Mouse (Mus musculus) liver, embryonic 11.5 days (tissue): ENCODE results near the gene Nppb. TPM values are rescaled to one million over a fixed set of nuclear protein-coding genes. Genes with fewer than 3 reads are reported as not detected.

Experiments used
- ATAC-seq: fragments of 200-750 bp; cut with Nextera tagmentation; replicated peaks from 2 replicates; pipeline ENCODE4 v1.8.0; 2017; ENCODE audit warnings: moderate number of reproducible peaks, mild to moderate bottlenecking, moderate TSS enrichment, moderate library complexity; ENCODE audit not compliant: low FRiP score
- DNase-seq: peaks from one replicate; pipeline ENCODE4 v3.0.0-alpha.2; 2017; ENCODE audit warnings: low spot score
- H3K27ac ChIP-seq: fragments of 300-500 bp; sonication (generic); 2 replicates; pipeline ENCODE4 v1.5.1; 2014; ENCODE audit warnings: mild to moderate bottlenecking, low read depth, low read length, control low read depth
- H3K27me3 ChIP-seq: fragments of 300-500 bp; sonication (generic); replicated peaks from 2 replicates; pipeline ENCODE4 v1.6.1; 2014; ENCODE audit warnings: low read length, mixed read lengths; ENCODE audit not compliant: control insufficient read depth, insufficient read depth
- H3K36me3 ChIP-seq: fragments of 300-500 bp; sonication (generic); 2 replicates; pipeline ENCODE4 v1.6.1; 2014; ENCODE audit warnings: mild to moderate bottlenecking, low read length, moderate library complexity, mixed read lengths; ENCODE audit not compliant: control insufficient read depth, insufficient read depth
- H3K4me1 ChIP-seq: fragments of 300-500 bp; sonication (generic); replicated peaks from 2 replicates; pipeline ENCODE4 v1.6.1; 2014; ENCODE audit warnings: low read length, mixed read lengths; ENCODE audit not compliant: control insufficient read depth, insufficient read depth
- H3K4me2 ChIP-seq: fragments of 300-500 bp; sonication (generic); 2 replicates; pipeline ENCODE4 v1.6.1; 2014; ENCODE audit warnings: mild to moderate bottlenecking, control low read depth, moderate library complexity
- H3K4me3 ChIP-seq: fragments of 300-500 bp; sonication (generic); 2 replicates; pipeline ENCODE4 v1.5.1; 2014; ENCODE audit warnings: low read depth, low read length, control low read depth
- H3K9ac ChIP-seq: fragments of 300-500 bp; sonication (generic); 2 replicates; pipeline ENCODE4 v1.6.1; 2014; ENCODE audit warnings: low read depth, low read length, control low read depth
- H3K9me3 ChIP-seq: fragments of 300-500 bp; sonication (generic); 2 replicates; pipeline ENCODE4 v1.6.1; 2016; ENCODE audit warnings: low read length, inconsistent platforms, mixed read lengths; ENCODE audit not compliant: control insufficient read depth
- WGBS: fragments of 180-500 bp; shearing (Covaris S2); extraction: QIAGEN DNeasy Blood & Tissue Kit; methylation state at CpG from one replicate; pipeline ENCODE4 v1.1.7; 2014; 5-methylcytosine and 5-hydroxymethylcytosine counted together
- polyA plus RNA-seq: library from polyadenylated mRNA; unstranded; fragments of >200 nt; fragmentation: Nextera tagmentation; extraction: Ambion mirVana; gene quantifications from 2 replicates; pipeline ENCODE4 v1.2.1, GENCODE M21; 2014

Nppb gene
- polyA plus RNA-seq, 1 experiment from 2014 or later: 1.1 TPM

DNA sequence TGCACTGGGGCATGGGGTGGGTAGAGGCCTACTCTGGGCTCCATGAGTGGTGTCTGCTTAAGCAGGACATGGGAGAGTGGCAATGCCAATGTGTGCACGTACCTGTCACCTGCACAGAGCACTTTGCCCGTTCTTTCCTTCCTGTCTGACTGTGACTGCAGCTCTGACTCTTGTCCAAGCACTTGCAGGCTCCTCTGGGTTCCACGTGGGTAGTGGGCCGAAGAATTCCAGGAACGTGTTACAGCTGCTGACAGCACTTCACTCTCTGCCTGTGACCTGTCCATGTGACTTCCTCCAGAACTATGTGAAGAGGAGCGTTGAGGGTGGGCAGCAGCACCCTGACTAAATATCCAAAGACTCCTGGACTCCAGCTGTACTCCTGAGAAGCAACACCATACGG, 19.9 kb upstream of the Nppb start:
- no peak overlapping the region for H3K4me3 ChIP-seq
- H3K4me2 ChIP-seq: no peak overlapping the region
- H3K27me3 ChIP-seq: no peaks in the 10 kb centered on the region
- 0 out of 2 replicates have a peak, but pooled peaks cover 3% of the 10 kb centered on the region for H3K4me1 ChIP-seq
- H3K9ac ChIP-seq: no peak overlapping the region
- no peaks in the 10 kb centered on the region for H3K36me3 ChIP-seq
- DNase-seq: no peak
- H3K27ac ChIP-seq: no peak overlapping the region
- no peaks in the 10 kb centered on the region for H3K9me3 ChIP-seq
- 69% methylated on average over 7 of the region's 7 CpGs for WGBS
- no peak for ATAC-seq

DNA sequence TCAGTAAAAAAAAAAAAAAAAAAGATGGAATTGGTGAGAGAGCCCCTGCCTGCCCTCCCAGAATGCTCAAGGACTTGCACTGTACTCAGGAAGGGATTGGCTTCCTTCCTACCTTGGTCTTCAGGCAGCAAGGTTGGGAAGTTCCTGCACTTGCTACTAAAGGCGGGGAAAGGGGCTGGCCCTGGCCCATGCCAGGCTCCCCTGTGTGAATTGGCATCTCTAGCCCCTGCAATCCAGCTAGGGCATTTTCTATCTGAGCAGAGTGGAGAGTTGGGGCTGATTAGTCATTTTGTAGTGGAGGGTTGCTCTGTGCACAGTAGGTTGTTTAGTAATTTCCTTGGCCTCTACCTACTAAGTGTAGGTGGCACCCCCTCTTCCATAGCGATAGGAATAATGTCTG, 16.8 kb upstream of the Nppb start:
- H3K4me1 ChIP-seq: 0 out of 2 replicates have a peak, but pooled peaks cover 3% of the 10 kb centered on the region
- WGBS: 70% methylated on average over 2 of the region's 2 CpGs
- ATAC-seq: 0 out of 2 replicates have a peak, but pooled peaks have one; percentile 13
- DNase-seq: no peak
- no peaks in the 10 kb centered on the region for H3K9me3 ChIP-seq
- H3K36me3 ChIP-seq: no peaks in the 10 kb centered on the region
- no peak overlapping the region for H3K4me3 ChIP-seq
- H3K27me3 ChIP-seq: no peaks in the 10 kb centered on the region
- H3K9ac ChIP-seq: no peak overlapping the region
- H3K27ac ChIP-seq: no peak overlapping the region
- no peak overlapping the region for H3K4me2 ChIP-seq

DNA sequence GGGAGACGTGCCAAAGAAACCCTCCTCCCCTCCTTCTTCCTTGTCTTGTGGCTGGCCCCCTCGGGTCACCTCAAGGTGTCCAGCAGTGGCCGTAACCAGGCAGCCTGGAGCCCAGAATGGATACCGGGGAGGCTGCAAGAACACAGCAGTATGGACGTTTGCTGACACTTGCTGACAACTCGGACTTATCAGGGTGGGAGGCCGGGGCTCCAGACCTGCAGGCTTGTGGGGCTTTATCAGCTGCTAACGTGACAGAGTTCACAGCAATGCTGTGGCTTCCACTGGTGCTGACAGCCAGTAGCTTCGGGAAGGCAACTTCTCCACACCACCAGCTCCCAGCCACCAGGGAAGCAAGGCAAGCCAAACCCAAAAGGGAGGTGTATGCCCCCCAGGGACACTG, 16.3 kb upstream of the Nppb start:
- Histone ChIP-seq H3K36me3 (no peaks in the 10 kb centered on the region), H3K4me3 (no peak overlapping the region), H3K9ac (no peak overlapping the region), H3K4me2 (peak overlapping the region; percentile 20; the same call in 1 of the 2 replicates), H3K27ac (no peak overlapping the region), H3K4me1 (0 out of 2 replicates have a peak, but pooled peaks cover 3% of the 10 kb centered on the region), H3K9me3 (no peaks in the 10 kb centered on the region), H3K27me3 (no peaks in the 10 kb centered on the region)
- DNase-seq: no peak
- 16% methylated on average over 9 of the region's 9 CpGs for WGBS
- ATAC-seq: peak; percentile 68

DNA sequence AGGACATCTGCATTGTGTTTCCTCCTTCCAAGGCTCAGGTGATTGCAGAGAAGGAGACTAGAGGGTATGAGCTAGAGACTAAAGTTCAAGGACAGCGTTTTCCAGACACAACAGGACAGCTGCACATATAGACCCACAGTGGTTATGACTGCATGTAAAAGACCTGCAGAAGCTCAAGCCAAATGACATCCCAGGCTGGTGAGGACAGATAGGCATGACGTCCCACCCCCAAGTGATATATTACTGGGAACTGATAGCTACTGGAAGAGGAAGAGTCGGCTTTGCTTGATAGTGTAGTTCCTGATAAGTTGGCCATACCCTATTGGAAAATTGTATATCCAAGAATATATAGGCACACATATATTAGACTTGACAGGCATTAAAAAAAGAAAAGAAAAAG, 9.4 kb upstream of the Nppb start:
- WGBS: 43% methylated on average over 3 of the region's 3 CpGs
- H3K9ac ChIP-seq: no peak overlapping the region
- peaks cover 3% of the 10 kb centered on the region; the same call in 1 of the 2 replicates for H3K4me1 ChIP-seq
- no peaks in the 10 kb centered on the region for H3K9me3 ChIP-seq
- H3K4me3 ChIP-seq: no peak overlapping the region
- no peak overlapping the region for H3K4me2 ChIP-seq
- no peak for DNase-seq
- H3K36me3 ChIP-seq: no peaks in the 10 kb centered on the region
- H3K27me3 ChIP-seq: no peaks in the 10 kb centered on the region
- H3K27ac ChIP-seq: no peak overlapping the region
- ATAC-seq: peak; percentile 84

DNA sequence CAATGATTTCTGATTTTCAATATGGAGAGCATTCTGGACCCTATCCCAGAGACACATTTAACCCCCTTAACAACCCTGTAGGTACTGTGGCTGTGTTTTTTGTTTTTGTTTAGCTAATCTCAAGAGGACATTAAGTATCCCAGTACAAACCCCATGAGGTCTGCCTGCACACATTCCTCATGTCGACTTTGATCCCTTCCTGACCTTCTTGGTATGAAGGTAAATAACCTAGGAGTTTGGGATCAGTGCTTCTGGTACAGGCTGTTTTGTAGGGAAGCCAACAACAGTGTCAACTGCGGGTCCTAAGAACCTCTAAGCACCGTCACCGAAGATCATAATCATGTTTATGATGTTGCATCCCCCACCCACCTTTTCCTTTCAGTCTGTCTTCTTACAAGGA, 7.9 kb upstream of the Nppb start:
- peaks cover 3% of the 10 kb centered on the region; the same call in 1 of the 2 replicates for H3K4me1 ChIP-seq
- ATAC-seq (no peak), DNase-seq (no peak)
- H3K4me2 ChIP-seq: no peak overlapping the region
- no peaks in the 10 kb centered on the region for H3K9me3 ChIP-seq
- no peaks in the 10 kb centered on the region for H3K27me3 ChIP-seq
- WGBS: 69% methylated on average over 4 of the region's 4 CpGs
- no peaks in the 10 kb centered on the region for H3K36me3 ChIP-seq
- H3K9ac ChIP-seq: no peak overlapping the region
- no peak overlapping the region for H3K4me3 ChIP-seq
- H3K27ac ChIP-seq: no peak overlapping the region

DNA sequence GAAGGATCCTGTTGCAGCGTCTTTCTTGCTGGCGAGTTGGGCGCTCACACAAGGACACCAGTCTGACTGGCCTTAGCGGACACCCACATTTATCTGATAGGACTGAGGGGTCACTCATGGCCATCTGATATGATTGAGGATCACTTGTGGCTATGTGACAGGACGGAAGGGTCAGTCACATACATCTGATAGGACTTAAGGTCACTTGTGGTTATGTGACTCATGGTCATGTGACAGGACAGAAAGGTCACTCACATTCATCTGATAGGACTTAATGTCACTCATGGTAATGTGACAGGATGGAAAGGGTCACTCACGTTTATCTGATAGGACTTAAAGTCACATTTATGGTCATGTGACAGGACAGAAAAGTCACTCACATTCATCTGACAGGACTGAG, 7.2 kb upstream of the Nppb start:
- Histone ChIP-seq H3K4me1 (peaks cover 3% of the 10 kb centered on the region; the same call in 1 of the 2 replicates), H3K9ac (no peak overlapping the region), H3K4me3 (no peak overlapping the region), H3K36me3 (no peaks in the 10 kb centered on the region), H3K27me3 (no peaks in the 10 kb centered on the region), H3K4me2 (no peak overlapping the region), H3K27ac (no peak overlapping the region), H3K9me3 (no peaks in the 10 kb centered on the region)
- DNase-seq (no peak), ATAC-seq (no peak)
- 85% methylated on average over 6 of the region's 6 CpGs for WGBS

DNA sequence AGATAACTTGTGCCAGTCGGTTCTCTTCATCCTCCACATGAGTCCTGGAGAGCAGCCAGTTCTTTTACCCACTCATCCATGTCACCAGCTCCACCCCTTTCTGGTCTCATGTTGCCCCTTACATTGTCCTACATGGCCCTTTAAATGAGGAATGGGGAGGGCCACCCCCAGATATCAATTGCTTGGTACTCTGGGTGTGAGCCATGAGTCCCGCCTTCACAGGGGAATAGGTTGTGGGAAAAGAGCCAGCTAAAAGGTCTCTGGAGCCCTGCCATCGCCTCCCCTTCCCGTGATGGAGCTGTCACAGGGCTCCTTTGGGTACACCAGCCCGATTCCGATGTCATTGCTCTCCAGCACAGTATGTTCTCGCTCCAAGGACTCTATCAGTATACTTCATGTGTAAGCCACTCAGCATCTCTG, 6.1 kb upstream of the Nppb start:
- Histone ChIP-seq H3K4me2 (no peak overlapping the region), H3K27me3 (no peaks in the 10 kb centered on the region), H3K27ac (no peak overlapping the region), H3K4me3 (no peak overlapping the region), H3K4me1 (peaks cover 3% of the 10 kb centered on the region; the same call in 1 of the 2 replicates), H3K36me3 (no peaks in the 10 kb centered on the region), H3K9me3 (no peaks in the 10 kb centered on the region), H3K9ac (no peak overlapping the region)
- ATAC-seq (no peak), DNase-seq (no peak)
- 82% methylated on average over 7 of the region's 7 CpGs for WGBS

DNA sequence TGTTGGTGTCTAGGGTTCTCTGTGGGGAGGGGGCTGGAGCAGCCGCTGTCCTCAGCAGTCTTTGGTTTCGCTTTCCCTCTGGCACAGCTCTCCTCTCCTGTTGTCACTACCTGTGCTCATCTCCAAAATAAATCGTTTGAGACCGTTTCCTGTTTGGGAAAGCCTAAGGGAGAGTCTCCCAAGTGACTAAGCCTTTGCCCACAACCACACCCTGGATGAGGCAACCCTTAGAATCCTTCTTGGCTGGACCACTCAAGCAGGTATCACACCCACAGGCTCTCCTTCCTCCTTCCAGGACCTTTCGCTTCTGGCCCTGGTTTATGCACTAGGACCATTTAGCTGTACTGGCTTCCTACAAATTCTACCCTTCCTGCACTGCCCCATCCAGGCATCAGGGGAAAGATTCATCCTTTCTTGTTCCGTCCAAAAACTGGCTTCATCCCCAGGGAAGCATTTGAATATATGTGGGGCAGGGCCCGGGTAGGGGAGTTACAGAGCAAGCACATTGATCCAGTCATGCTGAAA, 8.0 kb downstream of the Nppb start:
- no peak overlapping the region for H3K27ac ChIP-seq
- no peak overlapping the region for H3K4me2 ChIP-seq
- no peak overlapping the region for H3K4me3 ChIP-seq
- no peak overlapping the region for H3K9ac ChIP-seq
- DNase-seq (no peak), ATAC-seq (no peak)
- no peaks in the 10 kb centered on the region for H3K27me3 ChIP-seq
- no peaks in the 10 kb centered on the region for H3K4me1 ChIP-seq
- no peaks in the 10 kb centered on the region for H3K9me3 ChIP-seq
- no peaks in the 10 kb centered on the region for H3K36me3 ChIP-seq
- 52% methylated on average over 7 of the region's 7 CpGs for WGBS

DNA sequence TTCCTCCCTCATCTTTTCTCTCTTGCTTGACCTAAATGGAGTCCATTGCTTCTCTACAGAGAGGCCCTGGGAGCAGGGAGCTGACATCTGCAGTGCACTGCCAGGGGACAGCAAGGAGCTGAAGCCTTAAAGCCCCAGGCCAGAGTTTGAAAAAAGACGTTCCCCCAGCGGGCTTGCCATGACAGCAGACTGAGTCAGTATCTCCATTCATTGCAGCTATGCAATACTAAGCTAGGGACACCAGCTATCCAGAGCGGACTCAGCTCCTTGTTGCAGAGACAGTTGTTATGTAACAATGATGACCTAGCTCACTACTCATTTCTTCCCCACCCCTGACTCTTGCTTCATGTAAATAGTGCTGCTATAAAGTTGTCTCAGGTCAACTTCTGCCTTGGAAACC, 9.7 kb downstream of the Nppb start:
- no peak overlapping the region for H3K4me3 ChIP-seq
- no peaks in the 10 kb centered on the region for H3K36me3 ChIP-seq
- 79% methylated on average over 3 of the region's 3 CpGs for WGBS

More for the DNA sequence above, 9.7 kb downstream of the Nppb start:
- DNase-seq (no peak), ATAC-seq (no peak)
- no peak overlapping the region for H3K4me2 ChIP-seq
- no peaks in the 10 kb centered on the region for H3K9me3 ChIP-seq
- no peaks in the 10 kb centered on the region for H3K4me1 ChIP-seq
- H3K9ac ChIP-seq: no peak overlapping the region
- no peaks in the 10 kb centered on the region for H3K27me3 ChIP-seq
- H3K27ac ChIP-seq: no peak overlapping the region
